Mouse (Mus musculus): Measurements from ENCODE around the gene Rps6kc1. TPM values are rescaled to one million over a fixed set of nuclear protein-coding genes. Genes with fewer than 3 reads are reported as not detected.

Gene Rps6kc1
- polyA plus RNA-seq, 1 experiment from 2014 or later: 10.7 TPM

DNA sequence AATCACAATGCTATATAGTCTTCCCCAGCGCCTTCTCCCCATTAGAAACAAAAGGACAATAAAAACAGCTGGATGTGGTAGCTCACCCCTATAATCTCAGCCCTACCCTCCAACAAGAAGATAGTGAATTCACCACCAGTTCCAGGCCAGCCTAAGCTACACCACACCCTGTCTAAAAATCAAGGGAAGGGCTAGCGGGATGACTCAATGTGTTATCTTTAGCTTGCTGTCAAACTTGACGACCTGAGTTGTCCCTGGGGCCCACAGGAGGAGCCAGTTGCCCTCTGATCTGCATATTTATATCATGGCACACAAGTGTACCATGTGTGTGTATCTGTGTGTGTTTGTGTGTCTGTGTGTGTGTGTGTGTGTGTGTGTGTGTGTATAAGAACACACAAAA, 57.1 kb downstream of the Rps6kc1 start:
- Histone ChIP-seq H3K27ac (replicated peaks in 1 of 2; ENCODE audit: control insufficient read depth in 1 of 2, insufficient read depth in 1 of 2, low read depth in 2 of 2, low read length in 2 of 2) (no peak overlapping the region), H3K27me3 (ENCODE audit: control insufficient read depth, insufficient read depth, low read length) (no peaks in the 10 kb centered on the region), H3K4me1 (ENCODE audit: control insufficient read depth in 2 of 2, insufficient read depth in 2 of 2, low read length in 2 of 2) (0 out of 4 replicates have a peak, but pooled peaks cover 0 to 7% of the 10 kb centered on the region in 2 experiments), H3K9me3 (ENCODE audit: control insufficient read depth, low read length) (no peaks in the 10 kb centered on the region), H3K4me2 (ENCODE audit: low read length) (no peak overlapping the region), H3K9ac (ENCODE audit: low read length) (no peak overlapping the region), H3K36me3 (ENCODE audit: control insufficient read depth, insufficient read depth, low read length) (peaks cover 18% of the 10 kb centered on the region; the same call in 1 of the 2 replicates), H3K4me3 (ENCODE audit: control insufficient read depth in 1 of 2, insufficient read depth in 1 of 2, low read depth in 1 of 2, low read length in 2 of 2) (no peak overlapping the region)
- no peak for ATAC-seq (ENCODE audit: insufficient number of reproducible peaks, insufficient read depth, low FRiP score, low read depth)
- WGBS: 46% methylated on average over 3 of the region's 3 CpGs

DNA sequence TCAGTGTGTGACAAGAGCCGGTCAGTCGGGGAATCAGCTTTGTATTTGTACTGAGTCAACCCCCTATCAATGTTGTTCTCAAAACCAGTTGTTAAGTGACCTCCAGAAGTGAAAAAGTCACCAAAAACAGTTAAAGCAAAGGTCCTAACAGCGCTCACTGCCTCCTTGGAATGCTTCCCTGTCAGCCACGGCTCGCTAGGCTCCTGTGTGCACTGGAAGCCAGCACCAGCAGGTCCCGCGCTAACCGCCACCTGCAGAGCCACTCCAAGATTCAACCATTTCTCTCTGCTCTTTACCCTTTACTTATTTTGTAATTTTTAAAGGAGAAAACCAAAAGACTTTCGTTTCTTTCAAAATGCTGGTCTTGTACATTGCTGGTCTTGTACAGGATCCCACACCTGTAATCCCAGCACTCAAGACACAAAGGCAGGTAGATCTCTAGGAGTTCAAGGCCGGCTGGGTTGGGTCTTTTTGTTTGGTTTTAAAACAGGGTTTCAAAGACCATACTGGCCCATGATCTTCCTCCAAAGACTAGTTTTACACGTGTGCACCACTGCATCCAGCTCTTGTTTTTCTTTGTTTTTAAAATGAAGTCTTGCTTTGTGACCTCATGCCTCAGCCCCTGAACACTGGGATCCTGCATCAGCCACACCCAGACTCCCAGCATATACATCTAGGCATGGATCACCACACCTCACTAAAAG, 62.3 kb downstream of the Rps6kc1 start:
- H3K27ac ChIP-seq (replicated peaks in 1 of 2; ENCODE audit: control insufficient read depth in 1 of 2, insufficient read depth in 1 of 2, low read depth in 2 of 2, low read length in 2 of 2): no peak overlapping the region
- no peaks in the 10 kb centered on the region for H3K9me3 ChIP-seq (ENCODE audit: control insufficient read depth, low read length)
- 80% methylated on average over 11 of the region's 11 CpGs for WGBS
- no peak overlapping the region for H3K9ac ChIP-seq (ENCODE audit: low read length)
- no peak for ATAC-seq (ENCODE audit: insufficient number of reproducible peaks, insufficient read depth, low FRiP score, low read depth)
- no peaks in the 10 kb centered on the region for H3K27me3 ChIP-seq (ENCODE audit: control insufficient read depth, insufficient read depth, low read length)
- H3K4me1 ChIP-seq (ENCODE audit: control insufficient read depth in 2 of 2, insufficient read depth in 2 of 2, low read length in 2 of 2): peaks cover 2 to 12% of the 10 kb centered on the region in 2 experiments
- H3K4me3 ChIP-seq (ENCODE audit: control insufficient read depth in 1 of 2, insufficient read depth in 1 of 2, low read depth in 1 of 2, low read length in 2 of 2): no peak overlapping the region
- H3K4me2 ChIP-seq (ENCODE audit: low read length): no peak overlapping the region
- H3K36me3 ChIP-seq (ENCODE audit: control insufficient read depth, insufficient read depth, low read length): no peaks in the 10 kb centered on the region; the same call in none of the 2 replicates

- H3K9me3 ChIP-seq (ENCODE audit: control insufficient read depth, low read length): no peaks in the 10 kb centered on the region
- no peak for ATAC-seq (ENCODE audit: insufficient number of reproducible peaks, insufficient read depth, low FRiP score, low read depth)
- H3K27me3 ChIP-seq (ENCODE audit: control insufficient read depth, insufficient read depth, low read length): no peaks in the 10 kb centered on the region
- H3K4me3 ChIP-seq (ENCODE audit: control insufficient read depth in 1 of 2, insufficient read depth in 1 of 2, low read depth in 1 of 2, low read length in 2 of 2): no peak overlapping the region
- H3K27ac ChIP-seq (replicated peaks in 1 of 2; ENCODE audit: control insufficient read depth in 1 of 2, insufficient read depth in 1 of 2, low read depth in 2 of 2, low read length in 2 of 2): no peak overlapping the region
- H3K4me1 ChIP-seq (ENCODE audit: control insufficient read depth in 2 of 2, insufficient read depth in 2 of 2, low read length in 2 of 2): peaks cover 2 to 10% of the 10 kb centered on the region in 2 experiments
- peaks cover 5% of the 10 kb centered on the region for H3K36me3 ChIP-seq (ENCODE audit: control insufficient read depth, insufficient read depth, low read length)
- H3K4me2 ChIP-seq (ENCODE audit: low read length): no peak overlapping the region
- no peak overlapping the region for H3K9ac ChIP-seq (ENCODE audit: low read length)
- WGBS: 49% methylated on average over 3 of the region's 3 CpGs
These were observed 62.9 kb downstream of the Rps6kc1 start for GRCm38 (mm10) chr1:190848676-190849075.

- no peak overlapping the region for H3K4me3 ChIP-seq (ENCODE audit: control insufficient read depth in 1 of 2, insufficient read depth in 1 of 2, low read depth in 1 of 2, low read length in 2 of 2)
- H3K27me3 ChIP-seq (ENCODE audit: control insufficient read depth, insufficient read depth, low read length): no peaks in the 10 kb centered on the region
- H3K27ac ChIP-seq (replicated peaks in 1 of 2; ENCODE audit: control insufficient read depth in 1 of 2, insufficient read depth in 1 of 2, low read depth in 2 of 2, low read length in 2 of 2): no peak overlapping the region
- WGBS: 27% methylated on average over 3 of the region's 3 CpGs
- peaks cover 2 to 10% of the 10 kb centered on the region in 2 experiments for H3K4me1 ChIP-seq (ENCODE audit: control insufficient read depth in 2 of 2, insufficient read depth in 2 of 2, low read length in 2 of 2)
- H3K36me3 ChIP-seq (ENCODE audit: control insufficient read depth, insufficient read depth, low read length): peaks cover 14% of the 10 kb centered on the region
- no peaks in the 10 kb centered on the region for H3K9me3 ChIP-seq (ENCODE audit: control insufficient read depth, low read length)
- no peak overlapping the region for H3K9ac ChIP-seq (ENCODE audit: low read length)
- H3K4me2 ChIP-seq (ENCODE audit: low read length): no peak overlapping the region
- ATAC-seq (ENCODE audit: insufficient number of reproducible peaks, insufficient read depth, low FRiP score, low read depth): no peak
These were observed 64.6 kb downstream of the Rps6kc1 start for GRCm38 (mm10) chr1:190846956-190847355.

GRCm38 (mm10) chr1:190846074-190846730, 65.4 kb downstream of the Rps6kc1 start:
- 80% methylated on average over 11 of the region's 11 CpGs for WGBS
- Histone ChIP-seq H3K4me3 (ENCODE audit: control insufficient read depth in 1 of 2, insufficient read depth in 1 of 2, low read depth in 1 of 2, low read length in 2 of 2) (no peak overlapping the region), H3K27ac (replicated peaks in 1 of 2; ENCODE audit: control insufficient read depth in 1 of 2, insufficient read depth in 1 of 2, low read depth in 2 of 2, low read length in 2 of 2) (no peak overlapping the region), H3K36me3 (ENCODE audit: control insufficient read depth, insufficient read depth, low read length) (peaks cover 19% of the 10 kb centered on the region), H3K9me3 (ENCODE audit: control insufficient read depth, low read length) (no peaks in the 10 kb centered on the region), H3K4me2 (ENCODE audit: low read length) (no peak overlapping the region), H3K4me1 (ENCODE audit: control insufficient read depth in 2 of 2, insufficient read depth in 2 of 2, low read length in 2 of 2) (peaks cover 2 to 10% of the 10 kb centered on the region in 2 experiments), H3K9ac (ENCODE audit: low read length) (no peak overlapping the region), H3K27me3 (ENCODE audit: control insufficient read depth, insufficient read depth, low read length) (no peaks in the 10 kb centered on the region)
- ATAC-seq (ENCODE audit: insufficient number of reproducible peaks, insufficient read depth, low FRiP score, low read depth): no peak

GRCm38 (mm10) chr1:190845419-190845818, 66.2 kb downstream of the Rps6kc1 start:
- Histone ChIP-seq H3K4me2 (ENCODE audit: low read length) (no peak overlapping the region), H3K9me3 (ENCODE audit: control insufficient read depth, low read length) (no peaks in the 10 kb centered on the region), H3K4me1 (ENCODE audit: control insufficient read depth in 2 of 2, insufficient read depth in 2 of 2, low read length in 2 of 2) (peaks cover 2 to 10% of the 10 kb centered on the region in 2 experiments), H3K9ac (ENCODE audit: low read length) (no peak overlapping the region), H3K36me3 (ENCODE audit: control insufficient read depth, insufficient read depth, low read length) (peaks cover 20% of the 10 kb centered on the region), H3K4me3 (ENCODE audit: control insufficient read depth in 1 of 2, insufficient read depth in 1 of 2, low read depth in 1 of 2, low read length in 2 of 2) (no peak overlapping the region), H3K27ac (replicated peaks in 1 of 2; ENCODE audit: control insufficient read depth in 1 of 2, insufficient read depth in 1 of 2, low read depth in 2 of 2, low read length in 2 of 2) (no peak overlapping the region), H3K27me3 (ENCODE audit: control insufficient read depth, insufficient read depth, low read length) (no peaks in the 10 kb centered on the region)
- 56% methylated on average over 4 of the region's 4 CpGs for WGBS
- ATAC-seq (ENCODE audit: insufficient number of reproducible peaks, insufficient read depth, low FRiP score, low read depth): no peak

DNA sequence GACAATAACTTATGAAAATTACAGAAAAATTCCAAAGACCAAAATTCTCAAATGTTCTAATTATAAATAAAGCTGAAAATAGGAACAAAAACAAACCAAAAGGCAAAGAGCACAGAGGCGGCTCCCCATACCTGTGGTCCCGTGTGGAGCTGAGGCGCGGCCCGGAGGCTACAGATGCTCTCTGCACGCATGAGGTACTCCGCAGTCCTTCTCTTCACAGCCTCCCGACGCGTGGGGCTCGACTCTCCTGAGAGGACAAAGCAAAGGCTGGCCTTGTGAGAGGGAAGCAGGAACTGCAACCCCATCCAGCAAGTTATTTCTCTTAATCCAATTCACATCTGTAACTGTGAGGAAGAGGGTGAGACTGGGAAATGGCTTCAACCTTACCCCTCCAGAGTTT, 67.2 kb downstream of the Rps6kc1 start:
- no peak overlapping the region for H3K9ac ChIP-seq (ENCODE audit: low read length)
- no peak overlapping the region for H3K27ac ChIP-seq (replicated peaks in 1 of 2; ENCODE audit: control insufficient read depth in 1 of 2, insufficient read depth in 1 of 2, low read depth in 2 of 2, low read length in 2 of 2)
- peaks cover 2 to 10% of the 10 kb centered on the region in 2 experiments for H3K4me1 ChIP-seq (ENCODE audit: control insufficient read depth in 2 of 2, insufficient read depth in 2 of 2, low read length in 2 of 2)
- H3K36me3 ChIP-seq (ENCODE audit: control insufficient read depth, insufficient read depth, low read length): peaks cover 20% of the 10 kb centered on the region
- no peak overlapping the region for H3K4me2 ChIP-seq (ENCODE audit: low read length)
- no peaks in the 10 kb centered on the region for H3K27me3 ChIP-seq (ENCODE audit: control insufficient read depth, insufficient read depth, low read length)
- ATAC-seq (ENCODE audit: insufficient number of reproducible peaks, insufficient read depth, low FRiP score, low read depth): no peak
- 90% methylated on average over 11 of the region's 11 CpGs for WGBS
- no peaks in the 10 kb centered on the region for H3K9me3 ChIP-seq (ENCODE audit: control insufficient read depth, low read length)
- no peak overlapping the region for H3K4me3 ChIP-seq (ENCODE audit: control insufficient read depth in 1 of 2, insufficient read depth in 1 of 2, low read depth in 1 of 2, low read length in 2 of 2)
